Mouse (Mus musculus) mature B cell (primary cell): ENCODE data around the gene Gng13.

Experiments used
- in situ Hi-C: fragments of 300-500 bp; cut with MboI; formaldehyde crosslinking; loops from 2 replicates; pipeline ENCODE4 v1.14.3; 2019

Gng13 gene

DNA sequence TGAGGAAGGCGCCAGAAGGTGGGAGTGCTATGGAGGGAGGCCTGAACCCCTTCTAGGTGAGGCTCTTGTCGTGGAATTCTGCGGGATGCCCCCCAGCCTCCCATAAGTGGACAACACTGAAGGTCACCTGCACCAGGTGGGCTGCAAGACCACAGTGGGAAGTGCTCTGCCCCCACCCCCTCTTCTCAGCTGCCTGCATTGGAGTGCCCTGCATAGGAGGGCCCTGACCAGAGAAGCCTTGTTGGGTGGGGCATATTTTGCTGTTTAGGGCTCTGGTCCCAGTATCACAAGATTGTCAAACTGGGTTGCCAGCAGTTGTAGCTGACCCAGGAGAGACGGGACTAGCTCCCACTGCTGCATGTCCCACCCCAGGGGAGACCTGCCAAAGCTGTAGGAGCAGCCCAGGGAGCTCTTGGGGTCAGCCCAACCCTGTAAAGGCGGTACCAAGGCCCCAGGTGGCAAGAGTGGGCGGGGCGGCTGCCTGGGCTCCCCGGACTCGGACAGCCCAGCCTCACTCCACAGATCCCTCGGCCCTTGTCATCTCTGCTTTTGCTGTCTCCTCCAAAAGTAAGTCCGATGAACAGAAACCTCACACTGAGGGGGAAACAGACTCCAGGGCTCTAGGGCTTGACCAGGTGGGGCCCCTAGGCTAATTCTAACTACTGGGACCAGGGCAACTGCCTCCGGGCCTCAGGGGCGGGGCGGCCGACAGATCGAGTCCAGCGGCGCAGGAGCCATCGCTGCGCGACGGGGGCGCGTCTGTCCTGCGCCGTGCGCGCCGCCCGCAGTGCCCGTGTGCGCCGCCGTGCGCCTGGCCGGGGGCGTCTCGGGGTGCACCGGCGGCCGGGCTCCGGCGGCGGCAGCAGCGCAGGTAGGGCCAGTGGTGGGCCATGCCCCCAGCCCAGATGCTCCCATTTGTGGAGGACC is at the start of gene Gng13:
Gene Gng13 (plus strand): TSS at position 461 of the 927 bp plus-strand sequence.
- in situ Hi-C loops, result no loop called here

DNA sequence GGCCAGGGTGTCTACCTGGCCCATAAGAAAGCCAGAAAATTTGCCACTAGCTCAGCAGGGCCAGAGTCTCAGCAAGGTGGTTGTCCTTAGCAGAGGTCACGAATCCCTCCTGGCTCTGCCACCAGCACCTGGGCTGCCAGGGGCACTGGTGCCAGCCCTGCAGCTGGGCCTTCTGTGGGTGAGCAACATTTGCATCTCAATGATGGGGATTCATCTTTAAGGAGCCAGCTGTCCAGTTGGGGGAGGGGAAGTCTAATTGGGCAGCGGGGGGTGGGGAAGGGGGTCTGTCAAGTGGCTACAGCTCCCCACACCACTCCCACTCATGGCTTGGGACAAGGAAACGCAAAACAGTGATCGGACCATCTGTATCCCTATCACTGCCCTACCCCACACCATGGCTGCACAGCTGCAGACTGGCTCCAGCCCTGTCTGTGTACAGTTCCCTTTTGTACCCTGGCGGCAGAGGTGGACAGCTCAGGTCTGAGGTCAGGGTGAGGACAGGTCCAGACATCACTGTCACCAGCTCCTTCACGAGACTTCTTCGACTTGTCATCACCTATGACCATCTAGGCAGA is 48.4 kb upstream of the Gng13 start:
- in situ Hi-C loops, result no loop called here

DNA sequence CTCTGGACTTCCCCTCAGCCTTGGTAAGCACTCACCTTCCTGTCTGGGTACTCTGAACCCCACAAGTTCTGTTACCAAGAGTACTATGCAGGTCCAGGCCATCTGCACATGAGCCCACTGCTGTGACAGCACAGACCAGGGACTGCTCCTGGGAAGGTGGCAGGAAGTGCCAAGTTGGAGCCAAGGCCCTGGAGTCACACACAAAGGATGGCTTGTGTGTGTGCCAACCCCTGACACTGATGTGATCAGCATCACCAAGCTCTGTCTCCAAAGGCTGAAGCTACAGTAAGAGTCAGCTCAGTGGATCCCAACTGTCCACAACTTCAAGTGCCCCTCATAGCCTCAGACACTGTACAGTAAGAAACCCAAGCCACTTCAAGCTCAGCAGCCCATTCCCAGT is 44.0 kb upstream of the Gng13 start:
- in situ Hi-C loops, result no loop called here

DNA sequence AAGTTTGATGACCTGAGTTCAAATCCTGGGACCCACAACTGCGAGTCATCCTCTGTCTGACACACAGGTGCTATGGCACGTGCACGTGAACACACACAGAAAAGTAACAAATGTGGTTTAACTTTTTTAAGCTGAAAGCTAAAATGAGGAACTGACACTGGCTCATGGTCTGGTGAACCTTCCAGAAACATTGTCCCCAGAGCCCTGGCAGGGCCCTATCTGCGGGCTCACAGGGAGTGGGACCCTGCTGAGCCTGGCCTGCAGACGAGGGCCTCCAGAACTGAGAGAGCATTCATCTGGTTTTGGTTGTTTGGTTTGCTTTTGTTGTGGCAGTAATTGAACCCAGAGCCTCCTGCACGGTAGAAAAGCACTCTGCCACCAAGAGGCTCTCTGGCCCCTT is 39.0 kb upstream of the Gng13 start:
- in situ Hi-C loops, result no loop called here

DNA sequence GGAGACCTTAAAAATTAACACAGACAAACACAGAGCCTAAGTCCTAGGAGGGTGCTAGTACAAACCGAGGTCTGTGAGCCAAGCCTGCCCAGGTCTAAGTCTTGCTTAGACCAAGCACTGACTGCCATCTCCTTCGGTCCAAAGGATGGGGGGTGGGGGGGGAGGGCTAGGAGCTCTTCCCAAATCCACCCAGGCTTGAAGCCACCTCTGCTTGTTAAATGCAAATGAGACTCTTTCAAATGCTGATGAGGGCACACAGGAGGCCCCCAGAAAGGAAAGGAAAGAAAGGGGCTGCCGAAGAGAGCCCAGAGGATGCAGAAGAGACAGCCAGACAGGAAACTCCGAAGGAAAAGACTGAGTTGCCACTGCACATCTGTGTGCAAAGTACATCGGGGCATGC is 37.2 kb upstream of the Gng13 start:
- in situ Hi-C loops, result no loop called here

DNA sequence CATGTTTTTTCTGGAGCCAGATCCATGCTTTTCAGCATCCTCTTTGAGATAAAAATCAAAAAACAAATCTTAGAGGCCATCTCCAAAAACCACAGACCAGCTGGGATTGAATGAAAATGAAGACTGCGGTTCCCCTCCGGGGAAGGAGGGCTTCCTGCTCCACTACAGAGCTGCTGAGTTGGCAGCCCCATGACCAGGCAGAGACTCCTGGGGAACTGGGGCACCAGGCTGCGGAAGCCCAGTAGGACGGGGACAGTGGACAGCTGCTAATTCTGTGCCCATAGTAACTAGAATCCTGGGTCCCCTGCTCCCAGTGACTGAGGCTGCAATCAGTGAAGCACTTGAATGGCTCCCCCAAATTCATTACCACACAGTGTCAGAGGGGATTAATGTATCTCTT is 35.3 kb upstream of the Gng13 start:
- in situ Hi-C loops, result no loop called here

DNA sequence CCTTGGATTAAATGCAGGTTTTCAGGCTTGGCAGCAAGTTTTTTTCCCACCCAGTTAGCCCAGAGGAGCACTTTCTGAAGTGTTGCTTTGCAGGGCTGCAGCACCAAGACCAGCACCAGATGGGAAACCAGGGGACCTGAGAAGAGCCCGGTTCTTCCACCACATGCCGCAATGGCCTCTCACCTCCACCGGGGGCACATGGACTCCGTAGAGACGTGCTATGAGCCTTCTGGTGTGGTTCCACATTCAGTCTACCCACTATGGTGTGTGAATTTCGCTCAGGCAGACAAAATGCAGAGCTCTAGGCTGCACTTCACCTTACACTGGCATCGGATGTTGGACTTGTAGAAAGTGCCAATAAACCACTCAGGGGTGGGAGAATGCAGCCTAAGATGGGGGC is 30.6 kb upstream of the Gng13 start:
- in situ Hi-C loops, result no loop called here

DNA sequence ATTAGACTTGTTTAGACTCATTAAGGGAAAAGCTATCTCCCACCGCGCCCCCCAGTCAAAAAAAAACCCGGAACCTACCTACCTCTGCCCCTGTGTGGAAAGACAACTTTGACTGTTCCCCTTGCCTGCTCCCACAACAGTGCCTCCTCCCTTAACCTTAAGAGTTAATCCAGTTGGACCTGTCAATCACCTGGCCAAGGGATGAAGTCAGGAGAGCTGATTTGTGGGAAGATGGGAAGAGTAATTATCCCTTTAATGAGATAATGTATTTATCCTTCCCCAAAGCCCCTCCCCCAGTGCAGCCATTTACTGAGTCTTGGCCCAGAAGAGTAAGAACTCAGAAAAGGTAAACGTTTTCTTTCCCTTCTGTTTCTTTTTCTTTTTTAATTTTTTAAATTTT is 28.0 kb upstream of the Gng13 start:
- in situ Hi-C loops, result no loop called here

DNA sequence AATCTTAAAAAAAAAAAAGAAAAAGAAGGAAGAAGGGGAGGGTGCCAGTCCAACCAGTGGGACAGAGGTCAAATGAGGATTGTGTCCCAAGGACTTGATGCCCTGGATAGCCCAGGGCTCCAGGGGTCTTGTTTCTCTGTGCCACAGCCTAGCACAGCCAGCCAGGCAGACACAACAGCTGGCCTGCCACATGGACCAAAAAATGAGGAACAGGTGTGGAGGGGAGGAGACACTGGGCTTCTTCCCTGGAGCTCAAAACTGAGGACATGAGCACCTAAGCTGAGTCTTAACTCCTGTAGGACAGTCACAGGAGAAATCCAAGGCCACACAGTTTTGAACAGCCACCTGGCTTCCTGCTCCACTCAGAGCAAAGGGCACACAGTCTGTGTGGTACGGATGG is 20.7 kb upstream of the Gng13 start:
- in situ Hi-C loops, result no loop called here

DNA sequence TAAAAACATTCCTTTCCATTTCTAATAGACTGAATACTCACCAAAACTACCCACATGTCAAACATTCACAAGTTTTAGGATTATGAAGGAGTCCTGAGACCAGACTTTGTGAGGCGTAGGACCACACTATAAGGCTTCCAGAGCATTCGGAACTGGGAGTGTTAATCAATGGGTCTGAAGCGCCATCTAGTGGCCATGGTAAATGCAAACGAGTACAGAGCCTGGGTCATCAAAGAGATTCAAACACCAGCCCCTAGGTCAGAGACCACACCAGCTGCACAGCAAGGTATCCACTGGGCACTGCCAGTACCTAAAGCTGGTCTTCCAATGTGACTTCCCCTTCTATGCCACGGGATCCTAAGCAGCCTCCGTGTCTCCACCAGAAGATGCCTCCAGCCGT is 18.5 kb upstream of the Gng13 start:
- in situ Hi-C loops, result no loop called here

DNA sequence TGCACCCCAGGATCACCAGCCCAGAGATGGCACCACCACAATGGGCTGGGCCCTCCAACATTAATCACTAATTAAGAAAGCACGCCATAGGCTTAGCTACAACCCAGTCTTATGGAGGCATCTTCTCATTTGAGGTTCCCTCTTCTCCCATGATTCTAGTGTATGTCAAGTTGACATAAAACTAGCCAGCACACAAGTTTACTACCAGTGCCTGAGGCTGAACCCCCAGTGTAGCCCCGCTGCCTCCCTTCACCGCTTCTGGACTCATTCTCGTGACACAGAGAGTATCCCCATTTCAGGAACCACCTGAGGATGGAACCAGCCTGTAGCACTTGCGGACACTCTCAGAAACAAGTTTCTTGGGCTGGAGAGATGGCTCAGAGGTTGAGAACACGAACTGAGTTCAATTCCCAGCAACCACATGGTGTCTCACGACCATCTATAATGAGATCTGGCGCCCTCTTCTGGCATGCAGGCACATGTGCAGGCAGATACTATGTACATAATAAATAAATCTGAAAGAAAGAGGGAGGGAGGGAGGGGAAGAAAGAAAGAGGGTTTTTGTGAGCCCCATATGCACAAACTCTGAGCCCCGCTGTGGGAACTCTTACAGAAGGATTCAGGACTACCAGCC is 16.0 kb upstream of the Gng13 start:
- in situ Hi-C loops, result no loop called here

DNA sequence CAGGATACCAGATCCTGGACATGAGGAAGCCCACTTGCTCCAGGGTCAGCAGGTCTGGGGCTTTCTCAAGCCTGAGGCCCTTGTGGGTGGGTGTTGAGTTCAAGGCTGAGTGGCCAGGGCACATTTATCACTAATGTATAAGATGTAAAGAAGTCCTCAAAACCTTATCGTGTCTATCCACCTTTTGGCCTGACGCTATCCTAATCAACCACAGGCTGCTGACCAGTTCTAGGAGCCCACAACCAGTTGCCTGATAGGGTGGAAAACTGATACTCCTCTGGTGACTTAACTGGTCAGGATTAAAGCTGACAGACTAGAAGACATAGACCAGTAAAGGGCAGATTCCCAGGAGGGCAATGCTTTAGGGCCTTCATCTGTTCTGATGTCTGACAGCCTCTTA is 7.0 kb upstream of the Gng13 start:
- in situ Hi-C loops, result no loop called here

DNA sequence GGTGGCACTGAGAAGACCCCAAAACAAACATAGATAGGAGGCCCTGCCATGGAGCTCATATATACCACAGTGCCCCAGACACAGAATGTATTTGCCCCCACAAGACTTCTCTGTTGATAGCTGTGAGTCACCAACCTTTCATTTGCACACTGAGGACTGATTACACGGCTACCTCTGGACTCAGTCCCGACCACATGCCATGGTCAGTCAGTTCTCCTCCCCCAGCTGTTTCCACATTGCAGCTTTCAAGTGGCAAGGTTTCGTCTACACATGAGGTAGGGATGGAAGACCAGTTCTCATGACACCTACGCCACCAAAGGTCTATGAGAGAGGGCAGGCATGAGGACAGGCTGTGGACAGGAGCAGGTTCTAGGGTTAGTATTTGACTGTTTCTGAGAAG is 5.8 kb upstream of the Gng13 start:
- in situ Hi-C loops, result no loop called here

DNA sequence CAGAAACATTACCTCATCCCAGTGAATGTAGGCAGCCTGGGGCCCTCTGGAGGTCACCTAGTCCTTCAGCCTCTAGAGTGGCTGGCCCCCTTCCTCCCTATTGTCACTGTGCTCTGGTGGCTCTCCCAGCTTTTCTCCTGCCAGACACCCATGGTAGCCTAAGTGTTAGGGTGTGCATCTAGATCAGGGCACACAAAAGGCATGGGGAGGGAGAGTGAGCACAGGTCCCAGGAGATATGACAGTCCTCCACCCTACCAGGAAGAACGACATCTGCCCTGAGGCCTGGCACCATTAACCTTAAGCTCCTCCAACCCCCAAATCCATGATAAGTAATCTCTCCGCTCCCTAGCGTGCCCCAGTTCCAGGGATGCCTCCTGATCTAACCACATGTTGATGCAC is 1.3 kb upstream of the Gng13 start:
- in situ Hi-C loops, result no loop called here

DNA sequence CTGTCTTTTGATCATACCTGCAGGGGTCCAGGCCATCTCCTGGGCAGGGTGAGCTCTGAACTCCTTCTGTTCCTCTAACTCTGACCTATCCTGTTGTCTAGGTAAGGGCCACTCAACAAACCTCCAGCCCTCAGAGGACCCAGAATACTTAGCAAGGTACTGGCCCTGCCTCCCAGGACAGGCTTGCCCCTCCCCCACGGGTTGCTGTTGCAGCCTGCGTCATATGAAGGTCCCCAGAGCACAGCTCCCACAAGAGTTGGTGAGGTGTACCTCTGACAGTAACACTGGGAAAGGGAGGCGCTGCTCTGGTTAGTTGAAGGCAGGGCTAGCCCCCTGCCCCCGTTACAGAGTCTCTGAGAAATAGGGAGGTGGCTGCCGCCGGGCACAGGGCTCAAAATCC is 841 bp upstream of the Gng13 start:
- in situ Hi-C loops, result no loop called here

DNA sequence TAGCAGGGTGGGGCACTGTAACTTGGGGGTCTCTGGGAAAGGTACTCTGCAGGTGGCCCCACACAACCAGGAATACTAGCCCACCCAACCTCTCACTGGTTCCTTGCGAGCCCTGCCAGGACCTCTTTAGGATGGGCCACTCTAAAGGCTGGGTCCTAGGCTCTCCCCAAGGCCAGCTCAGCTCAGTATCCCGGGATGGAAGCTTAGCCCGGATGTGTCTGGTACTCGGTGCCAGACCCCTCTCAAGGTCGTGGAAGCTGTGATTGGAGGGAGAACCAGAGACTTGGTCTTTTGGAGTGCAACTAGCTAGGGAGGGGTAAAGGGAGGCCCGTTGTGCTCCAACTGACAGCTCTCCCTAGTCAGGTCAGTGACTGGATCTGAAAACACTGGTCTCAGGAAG is 720 bp downstream of the Gng13 start:
- in situ Hi-C loops, result no loop called here

DNA sequence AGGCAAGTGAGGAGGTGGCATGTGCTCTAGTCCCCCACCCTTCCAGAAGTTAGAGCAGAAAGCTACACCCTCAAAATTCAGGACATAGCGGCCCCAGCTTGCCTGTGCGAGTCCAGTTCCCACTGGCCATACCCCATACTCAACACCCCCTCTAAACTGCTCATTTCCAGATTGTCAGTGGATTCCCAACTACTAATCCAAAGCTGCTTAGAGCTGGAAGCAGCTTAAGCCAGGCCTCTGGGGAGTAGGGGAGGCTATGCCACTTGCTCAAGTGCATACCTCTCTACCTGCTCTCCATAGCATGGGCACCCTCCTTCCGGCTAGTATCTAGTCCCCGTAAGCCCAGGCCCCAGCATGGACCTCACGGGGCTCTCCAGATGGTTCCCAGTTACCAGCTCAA is 4.5 kb downstream of the Gng13 start:
- in situ Hi-C loops, result no loop called here

DNA sequence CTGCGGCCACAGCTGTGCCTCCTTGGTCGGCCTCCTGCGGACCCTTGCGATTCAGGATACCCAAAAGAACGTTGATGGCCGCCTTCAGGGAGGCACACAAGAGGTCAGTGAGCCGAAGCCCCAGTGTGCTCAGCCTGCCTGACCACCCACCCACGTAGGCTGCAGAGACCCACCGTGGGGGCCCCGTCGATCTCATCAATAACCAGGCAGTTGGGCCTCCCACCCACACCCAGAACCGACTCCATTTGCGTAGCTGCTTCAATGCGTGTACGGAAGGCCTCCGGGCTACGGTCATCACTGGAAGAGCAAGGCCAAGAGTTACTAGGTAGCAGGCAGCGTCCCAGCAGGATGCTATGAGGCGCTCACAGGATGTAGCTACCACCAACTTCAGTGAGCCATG is 6.5 kb downstream of the Gng13 start:
- in situ Hi-C loops, result no loop called here

DNA sequence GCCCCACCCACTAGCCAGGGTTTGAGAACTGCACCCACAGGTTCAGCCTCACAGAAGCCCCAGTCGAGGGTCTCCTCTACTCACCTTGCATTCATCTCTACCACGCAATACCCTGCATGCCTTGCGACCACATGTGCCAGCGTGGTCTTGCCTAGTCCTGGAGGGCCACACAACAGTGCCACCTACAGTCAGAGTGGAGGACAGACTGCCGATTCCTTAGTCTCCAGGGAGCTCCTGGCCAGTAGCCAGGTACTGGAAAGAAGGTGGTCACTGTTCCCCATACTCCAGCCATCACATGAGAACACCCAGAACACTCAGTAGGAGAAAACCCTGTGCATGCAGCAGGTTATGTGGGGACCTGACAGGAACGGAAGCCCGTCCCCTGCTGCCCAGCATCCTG is 6.9 kb downstream of the Gng13 start:
- in situ Hi-C loops, result no loop called here

DNA sequence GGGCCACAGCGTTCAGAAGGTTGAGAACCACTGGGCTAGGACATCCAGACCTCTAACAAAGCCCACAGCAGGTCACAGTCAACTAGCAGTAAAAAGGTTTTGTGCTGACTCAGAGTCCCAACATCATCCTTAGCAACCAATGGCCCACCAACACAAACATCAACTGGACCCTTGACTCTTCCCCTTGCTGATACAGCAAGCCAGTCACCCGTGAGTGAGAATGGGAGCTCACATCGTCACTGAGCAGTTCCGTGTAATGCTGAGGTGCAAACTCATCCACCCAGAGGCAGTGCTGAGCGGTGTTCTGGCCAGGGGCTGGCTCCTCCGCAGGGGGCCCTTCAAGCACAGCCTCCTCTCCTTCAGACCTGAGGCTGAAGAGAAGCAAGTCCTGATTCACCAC is 8.3 kb downstream of the Gng13 start:
- in situ Hi-C loops, result no loop called here

DNA sequence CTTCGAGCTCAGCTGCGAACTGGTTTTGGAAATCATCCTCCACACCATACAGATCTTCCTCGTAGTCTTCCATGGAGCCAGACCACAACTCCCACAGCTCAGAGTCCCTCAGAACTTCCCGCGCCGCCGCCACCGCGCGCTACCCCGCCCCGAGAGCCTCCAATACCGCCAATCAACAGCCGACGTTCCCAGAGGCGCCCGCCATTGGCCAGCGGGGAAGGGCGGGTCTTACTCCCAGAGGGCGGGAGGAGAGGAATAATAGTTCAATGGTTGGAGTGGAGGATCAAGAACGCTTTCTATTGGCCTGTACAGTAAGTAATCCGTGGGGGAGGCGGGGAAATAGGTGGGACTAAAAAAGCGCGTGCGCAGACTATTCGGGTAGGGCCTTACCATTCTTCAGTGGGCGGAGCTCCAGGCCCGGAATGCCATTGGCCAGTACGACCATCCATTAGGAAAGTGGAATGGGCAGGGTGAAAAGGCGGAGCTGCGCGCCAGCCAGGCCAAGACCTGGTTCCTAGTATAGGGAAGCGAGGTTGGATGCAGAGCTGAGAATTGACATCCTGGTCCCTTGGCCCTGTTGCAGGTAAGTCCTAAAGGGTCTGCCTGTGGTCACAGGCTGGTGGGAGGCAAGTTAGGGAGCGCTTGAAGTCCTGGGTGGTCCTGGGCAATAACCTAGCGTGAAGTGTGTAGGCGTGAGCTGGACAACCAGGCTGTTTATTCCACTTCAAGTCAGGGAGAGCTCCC is 10.5 kb downstream of the Gng13 start, which contains the start of the genes Chtf18 and Rpusd1:
Gene Chtf18 (minus strand): TSS at position 155 of the 744 bp plus-strand sequence.
Gene Rpusd1 (plus strand): TSS at position 406 of the 744 bp plus-strand sequence.
- in situ Hi-C loops, result no loop called here

DNA sequence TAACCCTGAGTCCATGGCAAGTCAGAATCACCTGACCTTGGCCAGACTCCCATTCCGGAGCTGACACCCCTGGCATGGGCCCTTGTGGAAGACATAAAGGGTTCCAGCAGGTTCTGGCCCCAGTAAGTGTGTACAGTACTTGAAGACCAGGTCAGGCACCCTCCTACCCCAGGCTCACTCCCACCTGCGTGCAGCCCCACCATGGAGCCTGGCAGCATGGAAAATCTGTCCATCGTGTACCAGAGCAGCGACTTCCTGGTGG is 11.0 kb downstream of the Gng13 start:
- in situ Hi-C loops, result no loop called here

DNA sequence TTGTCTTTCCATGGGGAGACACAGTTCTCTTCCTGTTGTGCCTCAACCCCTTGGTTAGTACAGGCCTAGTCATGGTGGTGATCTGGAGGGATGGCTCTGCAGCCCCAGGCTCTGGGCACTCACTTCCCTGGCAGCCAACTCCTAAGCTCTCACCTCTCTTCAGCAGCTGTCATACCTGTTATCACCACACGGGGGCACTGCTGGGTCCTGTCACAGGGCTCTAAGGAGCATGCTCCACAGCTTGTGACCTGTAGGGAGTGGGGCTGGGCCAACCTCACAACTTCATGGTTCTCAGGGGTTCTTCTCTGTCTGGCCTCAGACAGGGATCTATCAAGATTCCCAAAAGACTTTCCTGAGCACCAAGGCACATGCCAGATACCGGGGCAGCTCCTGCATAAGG is 15.1 kb downstream of the Gng13 start:
- in situ Hi-C loops, result no loop called here
